Mouse (Mus musculus) adrenal gland, postnatal 36 days (tissue): ENCODE results near the gene Klk1b22. TPM values are rescaled to one million over a fixed set of nuclear protein-coding genes. Genes with fewer than 3 reads are reported as not detected.
"Not testable (repeated sequence)": the region's sequence is repeated elsewhere in the genome, so short reads cannot be mapped to it uniquely, and the experiment has no call there.

Experiments
- DNase-seq, 2 experiments: peaks; one replicate each; pipeline ENCODE4 v3.0.0; 2021; ENCODE audit warnings: mixed read lengths in 1 of 2
- long read RNA-seq, 2 experiments: library from polyadenylated mRNA; stranded (forward); transcript quantifications; one replicate each; pipeline ENCODE4 v2.0.0; 2021; ENCODE audit warnings: borderline sequencing depth in 2 of 2
- total RNA-seq, 2 experiments: library from RNA; stranded (reverse); gene quantifications; 2 replicates each; pipeline ENCODE4 v1.2.3; 2021

Gene Klk1b22
- total RNA-seq = not detected
- long read RNA-seq, experiment 1 = 0 reads
- long read RNA-seq, experiment 2 = 0 reads

- DNase-seq = no peak
These were observed at the start of gene Klk1b22 for GRCm38 (mm10) chr7:44112373-44112772. Klk1b22 (plus strand) TSS chr7:44112673.

GRCm38 (mm10) chr7:44072117-44072516 is 40.4 kb upstream of the Klk1b22 start:
- DNase-seq = no peak

- DNase-seq = no peak
These were observed 34.8 kb upstream of the Klk1b22 start for GRCm38 (mm10) chr7:44077703-44078102.

DNA sequence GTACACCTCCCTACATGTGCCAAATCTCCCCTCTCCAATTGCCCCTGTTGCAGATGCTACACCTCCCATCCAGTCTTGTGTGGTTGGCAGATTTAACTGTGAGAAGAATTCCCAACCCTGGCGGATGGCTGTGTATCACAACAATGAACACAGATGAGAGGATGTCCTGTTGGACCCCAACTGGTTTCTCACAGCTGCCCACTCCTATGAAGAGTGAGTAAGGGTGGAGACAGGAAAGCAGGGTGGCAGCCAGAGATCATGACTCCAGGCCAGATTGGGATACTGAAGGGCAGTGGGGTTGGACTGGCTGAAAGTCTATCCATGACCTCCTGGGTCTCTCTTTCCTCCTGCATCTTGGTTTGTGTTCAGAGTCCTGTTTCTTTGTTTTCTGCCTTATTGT is 16.4 kb upstream of the Klk1b22 start:
- DNase-seq = no peak

DNA sequence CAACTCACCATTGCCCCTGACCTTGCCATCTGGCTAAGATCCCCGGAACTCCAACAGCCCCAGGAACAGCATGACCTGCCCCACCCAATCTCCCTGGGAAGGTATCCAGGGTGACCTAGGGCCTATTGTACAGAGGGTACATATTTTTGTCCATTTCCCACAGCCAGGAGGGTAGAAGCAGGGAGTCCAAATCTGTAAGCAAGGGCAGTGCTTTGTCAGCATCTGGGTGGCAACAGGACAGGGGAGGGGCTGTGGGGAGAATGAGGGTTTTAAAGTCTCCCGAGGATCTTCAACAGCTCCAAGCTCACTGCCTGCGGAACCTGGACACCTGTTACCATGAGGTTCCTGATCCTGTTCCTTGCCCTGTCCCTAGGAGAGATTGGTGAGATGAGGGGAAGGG is 10.4 kb upstream of the Klk1b22 start, which contains the start of gene Klk1b21:
Gene Klk1b21 (plus strand): TSS at position 301 of the 400 bp plus-strand sequence.
- not testable (repeated sequence) for DNase-seq

GRCm38 (mm10) chr7:44123445-44123844 is 11.0 kb downstream of the Klk1b22 start:
- DNase-seq = no peak

- no peak for DNase-seq
These were observed 24.0 kb downstream of the Klk1b22 start, which contains the start of gene Klk1b16 for GRCm38 (mm10) chr7:44136467-44136866. Klk1b16 (plus strand) TSS chr7:44136767.

Other genes with a start within 250 kb of the Klk1b22 start
- gene Klk4, start 231.5 kb upstream of the Klk1b22 start, total RNA-seq = not detected
- gene Klk15, start 178.9 kb upstream of the Klk1b22 start, total RNA-seq = not detected
- gene Klk1b8, start 162.0 kb upstream of the Klk1b22 start, total RNA-seq = not detected
- gene Klk1b1, start 145.9 kb upstream of the Klk1b22 start, total RNA-seq = not detected
- gene Klk1b9, start 136.6 kb upstream of the Klk1b22 start, total RNA-seq = not detected
- not detected for gene Klk1b11, start 116.8 kb upstream of the Klk1b22 start, total RNA-seq
- gene Klk1b26, start 100.5 kb upstream of the Klk1b22 start, total RNA-seq = not detected
- not detected for gene Klk1b27, start 60.4 kb upstream of the Klk1b22 start, total RNA-seq
- not detected for gene Klk1b21, start 10.3 kb upstream of the Klk1b22 start, total RNA-seq
- not detected for gene Klk1b16, start 24.1 kb downstream of the Klk1b22 start, total RNA-seq
- gene Klk1b24, start 75.6 kb downstream of the Klk1b22 start, total RNA-seq = not detected
- gene Klk1b3, start 85.5 kb downstream of the Klk1b22 start, total RNA-seq = not detected
- gene Klk1b4, start 94.8 kb downstream of the Klk1b22 start, total RNA-seq = not detected
- gene Klk1b5, start 103.3 kb downstream of the Klk1b22 start, total RNA-seq = not detected
- not detected for gene Klk1, start 112.7 kb downstream of the Klk1b22 start, total RNA-seq
- gene Gm36864, start 123.5 kb downstream of the Klk1b22 start, total RNA-seq = not detected
- under 1 TPM; 0.43 to 0.63 TPM for gene 1700028J19Rik, start 134.0 kb downstream of the Klk1b22 start, total RNA-seq
- 100 to 1,000 TPM in 1 of 2 experiments, 10 to 100 TPM in 1; 99.6 to 120 TPM for gene 2410002F23Rik, start 134.0 kb downstream of the Klk1b22 start, total RNA-seq
- gene Acp4, start 144.7 kb downstream of the Klk1b22 start, total RNA-seq = not detected
- not detected for gene Gm15517, start 148.8 kb downstream of the Klk1b22 start, total RNA-seq
- gene Clec11a, start 194.2 kb downstream of the Klk1b22 start, total RNA-seq = 1 to 10 TPM; 4.1 TPM
- 1 to 10 TPM; 5.2 to 6.7 TPM for gene Shank1, start 197.6 kb downstream of the Klk1b22 start, total RNA-seq